Mouse (Mus musculus): ENCODE measurements around the gene Pald1. TPM values are rescaled to one million over a fixed set of nuclear protein-coding genes. Genes with fewer than 3 reads are reported as not detected.
A peak's percentile ranks its signal among the peaks of the same experiment; 100 is the strongest.

Gene Pald1
- polyA plus RNA-seq, 1 experiment from 2014 or later = 16.9 TPM

DNA sequence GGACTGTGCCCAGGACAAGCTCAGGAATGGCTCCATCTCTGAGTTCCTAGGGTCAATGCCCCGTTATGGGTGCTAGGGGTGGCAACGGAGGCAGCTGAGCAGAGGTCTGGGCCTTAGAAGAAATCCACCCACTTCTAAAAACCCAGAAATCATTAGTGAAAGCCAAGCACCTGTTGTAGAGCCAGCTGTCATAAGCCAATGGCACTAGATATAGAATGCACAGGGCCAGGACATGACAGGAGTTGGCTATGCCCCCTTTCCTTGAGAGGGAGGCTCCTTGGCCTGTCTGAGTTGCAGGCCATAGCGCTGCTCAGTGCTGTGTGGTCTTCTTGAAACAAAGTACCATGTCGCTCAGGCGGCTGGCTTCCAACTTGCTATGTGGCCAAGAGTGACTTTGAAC, 17.1 kb upstream of the Pald1 start:
- no peak overlapping the region for H3K4me2 ChIP-seq
- H3K4me1 ChIP-seq = no peaks in the 10 kb centered on the region
- peaks cover under 1% of the 10 kb centered on the region; the same call in 1 of the 2 replicates for H3K27me3 ChIP-seq (replicated peaks)
- no peak for ATAC-seq (ENCODE audit: insufficient read depth, low FRiP score, low read depth)
- H3K27ac ChIP-seq = no peak overlapping the region
- no peak overlapping the region for H3K9ac ChIP-seq
- H3K9me3 ChIP-seq = no peaks in the 10 kb centered on the region
- H3K4me3 ChIP-seq (replicated peaks) = no peak overlapping the region
- H3K36me3 ChIP-seq = no peaks in the 10 kb centered on the region
- 82% methylated on average over 5 of the region's 5 CpGs for WGBS

DNA sequence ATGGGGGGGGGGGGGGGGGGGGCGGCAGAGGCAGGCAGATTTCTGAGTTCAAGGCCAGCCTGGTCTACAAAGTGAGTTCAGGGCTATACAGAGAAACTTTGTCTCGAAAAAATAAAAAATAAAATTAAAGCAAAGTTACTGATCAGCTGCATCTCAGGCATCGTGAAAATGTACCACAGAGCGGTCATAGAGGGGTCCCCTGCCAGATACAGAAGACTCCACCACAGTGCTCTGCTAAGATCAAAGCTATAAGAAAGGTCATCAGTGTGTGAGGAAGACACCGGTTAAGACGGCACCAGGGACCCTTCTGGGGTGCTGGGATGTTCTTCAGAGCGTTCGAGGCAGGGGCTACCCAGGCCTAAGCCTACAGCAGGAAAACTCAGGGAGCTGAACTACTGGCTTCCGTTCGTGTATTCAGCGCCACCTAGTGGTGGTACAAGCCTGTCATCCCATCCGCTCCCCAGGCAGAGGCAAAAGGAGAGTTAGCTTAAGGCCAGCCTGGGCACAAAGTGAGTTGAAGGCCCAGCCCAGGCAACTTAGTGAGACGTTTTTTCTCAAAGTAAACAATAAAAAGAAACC, 15.9 kb upstream of the Pald1 start:
- Histone ChIP-seq H3K27me3 (replicated peaks) (no peaks in the 10 kb centered on the region), H3K9ac (no peak overlapping the region), H3K27ac (no peak overlapping the region), H3K4me3 (replicated peaks) (no peak overlapping the region), H3K9me3 (no peaks in the 10 kb centered on the region), H3K4me2 (no peak overlapping the region), H3K4me1 (peaks cover 6% of the 10 kb centered on the region; the same call in 1 of the 2 replicates), H3K36me3 (no peaks in the 10 kb centered on the region)
- 26% methylated on average over 13 of the region's 13 CpGs for whole genome bisulfite sequencing
- peak; percentile 55 for ATAC-seq (ENCODE audit: insufficient read depth, low FRiP score, low read depth)

DNA sequence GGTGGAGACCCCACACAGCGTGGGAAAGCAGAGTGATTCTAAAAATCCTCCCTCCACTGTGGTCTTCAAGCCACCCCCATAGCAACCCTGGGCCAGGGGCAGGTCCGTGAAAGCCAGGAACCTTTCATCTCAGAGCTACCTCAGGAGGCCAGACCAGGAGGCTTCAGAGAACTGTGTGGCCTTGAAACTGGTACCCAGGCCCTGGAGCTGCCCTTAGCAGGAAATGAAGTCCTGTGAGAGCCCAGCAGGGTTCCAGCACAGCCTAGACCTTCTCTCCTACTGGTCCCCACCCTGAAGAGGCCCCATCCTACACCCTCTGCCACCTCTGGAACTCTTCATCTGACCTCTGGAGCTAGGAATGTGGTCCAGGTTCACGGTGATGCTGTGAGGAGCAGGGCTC, 14.8 kb upstream of the Pald1 start:
- ATAC-seq (ENCODE audit: insufficient read depth, low FRiP score, low read depth) = no peak
- H3K4me1 ChIP-seq = peaks cover 6% of the 10 kb centered on the region; the same call in 1 of the 2 replicates
- H3K27me3 ChIP-seq (replicated peaks) = no peaks in the 10 kb centered on the region
- H3K9me3 ChIP-seq = no peaks in the 10 kb centered on the region
- no peak overlapping the region for H3K27ac ChIP-seq
- no peak overlapping the region for H3K9ac ChIP-seq
- WGBS = 48% methylated on average over 3 of the region's 3 CpGs
- H3K4me3 ChIP-seq (replicated peaks) = no peak overlapping the region
- H3K4me2 ChIP-seq = no peak overlapping the region
- H3K36me3 ChIP-seq = no peaks in the 10 kb centered on the region

DNA sequence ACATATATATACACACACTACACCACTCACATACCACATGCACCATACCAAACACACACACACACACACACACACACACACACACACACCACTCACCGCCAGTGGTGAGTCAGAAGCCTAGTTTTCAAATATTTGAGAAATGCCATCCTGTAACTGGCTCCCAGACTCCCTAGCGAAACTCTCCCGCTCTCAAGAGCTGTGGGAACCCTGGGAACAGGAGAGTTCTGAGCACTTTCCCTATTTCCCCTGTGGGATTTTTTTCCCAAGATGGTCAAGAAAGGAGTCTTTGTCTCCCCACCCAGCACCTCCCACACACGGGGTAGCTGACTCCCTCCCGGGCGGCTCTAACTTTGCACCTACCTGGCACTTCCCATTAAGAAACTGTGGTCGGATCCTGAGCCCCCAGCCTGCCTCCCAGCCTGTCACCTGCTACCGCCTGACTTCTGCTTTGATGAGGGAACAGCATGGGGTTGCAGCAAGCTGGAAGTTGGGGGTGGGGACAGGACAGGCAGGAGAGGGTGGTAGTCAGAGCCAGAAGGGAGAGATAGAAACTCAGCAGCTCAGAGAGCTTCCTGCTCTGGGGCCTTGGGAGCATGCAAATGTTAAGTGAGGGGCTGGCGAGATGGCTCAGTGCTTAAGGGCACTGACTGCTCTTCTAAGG, 11.3 kb upstream of the Pald1 start:
- Histone ChIP-seq H3K36me3 (no peaks in the 10 kb centered on the region), H3K9ac (no peak overlapping the region), H3K4me2 (peak overlapping the region; percentile 19; the same call in 1 of the 2 replicates), H3K4me1 (peaks cover 12% of the 10 kb centered on the region), H3K4me3 (replicated peaks) (no peak overlapping the region), H3K9me3 (no peaks in the 10 kb centered on the region), H3K27ac (0 out of 2 replicates have a peak overlapping the region, but pooled peaks have one; percentile 16), H3K27me3 (replicated peaks) (no peaks in the 10 kb centered on the region)
- WGBS = 14% methylated on average over 9 of the region's 9 CpGs
- peak; percentile 41; the same call in 1 of the 2 replicates for ATAC-seq (ENCODE audit: insufficient read depth, low FRiP score, low read depth)

DNA sequence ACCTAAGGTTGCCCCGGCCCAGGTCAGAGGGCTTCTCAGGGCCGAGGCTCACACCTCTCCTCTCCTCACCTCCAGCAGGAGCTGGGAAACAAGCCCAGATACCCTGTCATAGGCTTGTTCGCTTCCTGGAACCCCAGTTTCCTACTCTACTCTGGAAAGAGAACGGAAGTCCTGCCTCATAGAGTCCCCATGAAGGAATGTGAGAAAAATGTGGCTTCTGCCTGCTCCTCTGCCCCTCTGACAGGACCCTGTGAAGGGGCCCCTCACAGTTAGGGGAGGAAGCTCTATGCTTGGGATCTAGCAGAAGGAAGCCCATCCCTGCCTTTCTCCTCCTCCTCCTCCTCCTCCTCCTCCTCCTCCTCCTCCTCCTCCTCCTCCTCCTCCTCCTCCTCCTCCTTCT, 9.3 kb upstream of the Pald1 start:
- Histone ChIP-seq H3K9me3 (no peaks in the 10 kb centered on the region), H3K27ac (peak overlapping the region; percentile 8; the same call in 1 of the 2 replicates), H3K9ac (no peak overlapping the region), H3K27me3 (replicated peaks) (no peaks in the 10 kb centered on the region), H3K4me1 (peaks cover 12% of the 10 kb centered on the region), H3K36me3 (no peaks in the 10 kb centered on the region), H3K4me3 (replicated peaks) (no peak overlapping the region), H3K4me2 (no peak overlapping the region)
- WGBS = 39% methylated on average over 4 of the region's 4 CpGs
- ATAC-seq (ENCODE audit: insufficient read depth, low FRiP score, low read depth) = no peak

DNA sequence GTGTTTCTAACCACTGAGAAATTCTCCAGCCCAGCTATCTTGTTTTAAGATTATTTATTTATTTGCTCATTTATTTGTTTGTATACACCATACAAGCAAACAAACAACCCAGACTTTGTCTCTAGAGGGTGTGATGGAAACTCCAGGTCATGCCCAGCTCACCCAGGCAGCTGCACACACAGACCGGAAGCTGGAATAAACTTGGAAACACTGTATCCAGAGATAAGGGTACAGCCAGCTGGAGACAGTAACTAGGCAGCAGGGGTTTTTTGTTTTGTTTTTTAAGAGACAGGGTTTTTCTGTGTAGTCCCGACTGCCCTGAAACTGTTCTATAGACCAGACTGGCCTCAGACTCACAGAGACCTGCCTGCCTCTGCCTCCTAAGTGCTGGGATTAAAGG, 6.8 kb upstream of the Pald1 start:
- no peak for ATAC-seq (ENCODE audit: insufficient read depth, low FRiP score, low read depth)
- Histone ChIP-seq H3K4me2 (no peak overlapping the region), H3K4me1 (peaks cover 12% of the 10 kb centered on the region), H3K27ac (no peak overlapping the region), H3K36me3 (no peaks in the 10 kb centered on the region), H3K9me3 (no peaks in the 10 kb centered on the region), H3K27me3 (replicated peaks) (no peaks in the 10 kb centered on the region), H3K9ac (no peak overlapping the region), H3K4me3 (replicated peaks) (no peak overlapping the region)
- 54% methylated on average over 2 of the region's 2 CpGs for WGBS

DNA sequence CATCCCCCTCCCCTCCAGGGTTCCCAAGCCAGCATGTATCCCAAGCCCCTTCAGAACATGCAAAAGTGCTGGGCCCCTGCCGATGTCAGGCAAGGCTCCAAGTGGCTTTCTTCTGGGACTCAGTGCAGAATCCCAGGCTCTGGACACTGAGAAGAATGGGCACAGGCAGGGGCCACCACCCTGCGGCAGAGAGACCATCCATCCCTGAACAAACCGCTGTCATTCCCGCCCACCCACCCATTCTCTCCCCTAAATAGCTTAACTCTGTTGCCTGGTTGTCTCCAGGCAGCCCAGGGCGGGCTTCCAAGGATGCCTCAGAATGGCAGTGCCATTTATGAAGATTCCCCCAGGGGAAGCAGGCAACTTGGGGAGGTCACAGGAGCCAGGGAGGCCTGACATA, 5.7 kb upstream of the Pald1 start:
- no peak overlapping the region for H3K9ac ChIP-seq
- H3K27ac ChIP-seq = no peak overlapping the region
- H3K4me2 ChIP-seq = no peak overlapping the region
- WGBS = 61% methylated on average over 5 of the region's 5 CpGs
- H3K36me3 ChIP-seq = no peaks in the 10 kb centered on the region
- no peak for ATAC-seq (ENCODE audit: insufficient read depth, low FRiP score, low read depth)
- no peaks in the 10 kb centered on the region for H3K27me3 ChIP-seq (replicated peaks)
- no peaks in the 10 kb centered on the region for H3K9me3 ChIP-seq
- peaks cover 9% of the 10 kb centered on the region for H3K4me1 ChIP-seq
- no peak overlapping the region for H3K4me3 ChIP-seq (replicated peaks)

DNA sequence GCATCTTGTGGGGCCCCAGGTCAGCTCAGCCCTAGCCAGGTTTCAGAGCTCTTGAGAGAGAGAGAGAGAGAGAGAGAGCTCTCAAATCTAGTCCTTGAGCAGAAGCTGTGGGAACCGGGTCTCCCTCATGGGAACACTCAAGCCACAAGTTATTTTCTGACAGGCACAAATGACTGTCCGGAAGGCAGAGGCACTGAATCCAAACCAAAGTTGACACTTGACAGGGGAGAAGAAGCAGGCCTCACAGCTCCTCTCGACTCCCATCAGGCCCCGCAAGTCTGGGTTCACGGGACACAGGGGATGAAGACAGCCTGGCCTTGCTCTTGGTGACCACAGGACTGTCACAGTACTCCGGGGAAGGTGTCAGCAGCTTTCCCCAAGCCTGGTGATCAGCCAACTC, 3.0 kb upstream of the Pald1 start:
- Histone ChIP-seq H3K9ac (no peak overlapping the region), H3K27me3 (replicated peaks) (no peaks in the 10 kb centered on the region), H3K4me3 (replicated peaks) (no peak overlapping the region), H3K4me2 (no peak overlapping the region), H3K36me3 (no peaks in the 10 kb centered on the region), H3K27ac (no peak overlapping the region), H3K4me1 (peaks cover 22% of the 10 kb centered on the region), H3K9me3 (no peaks in the 10 kb centered on the region)
- ATAC-seq (ENCODE audit: insufficient read depth, low FRiP score, low read depth) = no peak
- WGBS = 40% methylated on average over 6 of the region's 6 CpGs

DNA sequence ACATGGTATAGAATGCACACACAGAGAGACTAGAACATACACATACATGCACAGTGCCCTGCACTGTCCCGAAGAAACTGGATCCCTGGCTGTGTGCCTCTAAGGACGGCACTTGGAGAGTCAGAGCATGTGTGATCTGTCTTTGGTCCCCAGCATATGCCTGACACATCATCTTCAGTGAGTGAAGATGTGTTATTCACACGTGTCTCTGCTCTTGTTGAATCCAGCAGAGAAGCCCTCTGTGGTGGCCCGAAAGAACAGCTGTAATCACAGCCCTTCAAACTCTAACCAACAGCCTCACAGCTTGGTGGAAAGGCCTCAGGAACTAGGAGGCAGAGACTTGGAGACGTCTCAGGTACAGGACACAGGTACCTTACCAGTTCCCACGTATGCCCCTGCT, 1.8 kb upstream of the Pald1 start:
- Histone ChIP-seq H3K36me3 (no peaks in the 10 kb centered on the region), H3K9me3 (no peaks in the 10 kb centered on the region), H3K27ac (no peak overlapping the region), H3K9ac (no peak overlapping the region), H3K4me2 (no peak overlapping the region), H3K27me3 (replicated peaks) (no peaks in the 10 kb centered on the region), H3K4me1 (peaks cover 32% of the 10 kb centered on the region), H3K4me3 (replicated peaks) (no peak overlapping the region)
- no peak for ATAC-seq (ENCODE audit: insufficient read depth, low FRiP score, low read depth)
- WGBS = 69% methylated on average over 6 of the region's 6 CpGs

DNA sequence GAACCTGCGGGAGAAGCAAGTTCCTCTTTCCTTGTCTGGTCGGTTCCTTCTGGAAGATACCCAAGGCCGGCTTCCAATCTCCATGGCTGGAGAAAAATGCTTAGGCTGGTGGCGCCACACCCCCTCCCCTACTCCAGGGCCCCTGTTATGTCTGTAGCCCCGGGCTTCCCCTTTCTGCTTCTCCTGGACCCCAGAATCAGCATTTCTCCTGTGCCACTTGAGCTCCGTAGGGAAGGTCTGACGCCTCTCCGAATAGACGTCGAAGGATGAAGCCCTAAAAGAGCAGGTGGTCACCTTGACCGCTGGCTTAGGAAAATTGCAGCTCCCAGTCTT, 351 bp upstream of the Pald1 start:
- Histone ChIP-seq H3K9ac (peak overlapping the region; percentile 76; the same call in 1 of the 2 replicates), H3K9me3 (no peaks in the 10 kb centered on the region), H3K36me3 (no peaks in the 10 kb centered on the region), H3K27ac (peak overlapping the region; percentile 59), H3K4me1 (peaks cover 38% of the 10 kb centered on the region), H3K4me2 (peak overlapping the region; percentile 96), H3K27me3 (replicated peaks) (no peaks in the 10 kb centered on the region), H3K4me3 (replicated peaks) (peak overlapping the region; percentile 64)
- ATAC-seq (ENCODE audit: insufficient read depth, low FRiP score, low read depth) = no peak
- 6% methylated on average over 11 of the region's 11 CpGs for WGBS

DNA sequence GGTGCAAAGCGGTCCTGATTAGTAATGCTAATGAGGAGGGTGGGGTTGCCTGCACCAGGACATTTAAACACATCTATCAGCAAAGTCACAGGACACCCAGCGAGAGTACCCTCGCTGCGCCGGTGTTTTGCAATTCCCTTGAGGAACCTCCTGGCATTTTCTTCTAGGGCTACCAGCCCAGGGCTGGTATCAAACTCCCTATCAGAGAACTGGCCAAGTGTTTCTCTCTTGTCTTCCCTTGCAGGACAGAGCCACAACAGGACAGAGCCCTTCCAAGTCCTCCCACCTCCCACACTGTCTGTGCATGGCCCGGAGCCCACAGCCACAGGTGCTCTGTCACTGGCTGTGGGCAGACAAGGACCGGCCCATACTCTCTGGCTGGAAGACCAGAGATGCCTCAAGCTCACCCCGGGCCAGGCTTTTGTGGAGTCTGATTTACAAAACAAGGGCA, 1.0 kb downstream of the Pald1 start:
- H3K9ac ChIP-seq = 0 out of 2 replicates have a peak overlapping the region, but pooled peaks have one; percentile 76
- H3K4me1 ChIP-seq = peaks cover 38% of the 10 kb centered on the region
- peak overlapping the region; percentile 21; the same call in 1 of the 2 replicates for H3K27ac ChIP-seq
- H3K27me3 ChIP-seq (replicated peaks) = no peaks in the 10 kb centered on the region
- peak overlapping the region; percentile 64 for H3K4me3 ChIP-seq (replicated peaks)
- H3K4me2 ChIP-seq = peak overlapping the region; percentile 96
- H3K36me3 ChIP-seq = no peaks in the 10 kb centered on the region
- ATAC-seq (ENCODE audit: insufficient read depth, low FRiP score, low read depth) = no peak
- no peaks in the 10 kb centered on the region for H3K9me3 ChIP-seq
- WGBS = 6% methylated on average over 8 of the region's 8 CpGs

DNA sequence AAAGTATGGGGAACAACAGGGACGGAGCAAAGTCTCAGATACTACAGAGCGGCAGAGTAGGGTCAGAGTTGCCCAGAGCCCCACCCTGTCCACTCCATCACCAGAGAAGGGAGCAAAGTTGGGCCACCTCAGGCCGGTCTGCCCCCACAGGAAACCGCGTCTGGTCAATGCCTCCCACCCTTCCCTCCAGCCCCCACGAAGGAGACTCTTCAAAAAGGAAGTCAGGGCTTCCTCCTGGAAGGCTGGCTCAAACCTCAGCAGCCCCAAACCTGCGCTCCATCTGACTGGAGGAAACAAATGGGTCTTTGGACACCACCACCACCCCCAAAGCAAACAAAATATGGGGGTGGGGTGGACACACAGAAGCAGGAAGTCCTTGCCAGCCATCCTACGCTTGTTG, 1.5 kb downstream of the Pald1 start:
- peaks cover 38% of the 10 kb centered on the region for H3K4me1 ChIP-seq
- peak overlapping the region; percentile 96 for H3K4me2 ChIP-seq
- WGBS = 18% methylated on average over 8 of the region's 8 CpGs
- ATAC-seq (ENCODE audit: insufficient read depth, low FRiP score, low read depth) = no peak
- no peaks in the 10 kb centered on the region for H3K9me3 ChIP-seq
- no peak overlapping the region for H3K9ac ChIP-seq
- peak overlapping the region; percentile 64 for H3K4me3 ChIP-seq (replicated peaks)
- no peak overlapping the region for H3K27ac ChIP-seq
- H3K36me3 ChIP-seq = no peaks in the 10 kb centered on the region
- no peaks in the 10 kb centered on the region for H3K27me3 ChIP-seq (replicated peaks)
